Mouse (Mus musculus): ENCODE data around the gene Gnai3.

- TF ChIP-seq CTCF (IDR thresholded peaks at IDR 0.05; ENCODE audit: low read depth, low read length) (no peak), POLR2A (IDR thresholded peaks at IDR 0.05; ENCODE audit: extremely low read depth, insufficient read depth, low read length) (no peak)
These were observed 21.8 kb downstream of the Gnai3 start for GRCm38 (mm10) chr3:108124131-108124530.
